Mouse (Mus musculus): ENCODE results near the gene Slc5a10. TPM values are rescaled to one million over a fixed set of nuclear protein-coding genes. Genes with fewer than 3 reads are reported as not detected.

Gene Slc5a10
- polyA plus RNA-seq, 1 experiment from 2014 or later = not detected

- Histone ChIP-seq H3K36me3 (peaks cover 9% of the 10 kb centered on the region; the same call in 1 of the 2 replicates), H3K9me3 (no peaks in the 10 kb centered on the region), H3K4me3 (no peak overlapping the region), H3K27ac (no peak overlapping the region), H3K27me3 (ENCODE audit: insufficient read depth, poor library complexity, severe bottlenecking) (no peaks in the 10 kb centered on the region), H3K4me1 (no peaks in the 10 kb centered on the region)
- 74% methylated on average over 5 of the region's 5 CpGs for WGBS
- DNase-seq (ENCODE audit: low spot score) = no peak
These were observed 1.5 kb upstream of the Slc5a10 start for GRCm38 (mm10) chr11:61722077-61722476.

DNA sequence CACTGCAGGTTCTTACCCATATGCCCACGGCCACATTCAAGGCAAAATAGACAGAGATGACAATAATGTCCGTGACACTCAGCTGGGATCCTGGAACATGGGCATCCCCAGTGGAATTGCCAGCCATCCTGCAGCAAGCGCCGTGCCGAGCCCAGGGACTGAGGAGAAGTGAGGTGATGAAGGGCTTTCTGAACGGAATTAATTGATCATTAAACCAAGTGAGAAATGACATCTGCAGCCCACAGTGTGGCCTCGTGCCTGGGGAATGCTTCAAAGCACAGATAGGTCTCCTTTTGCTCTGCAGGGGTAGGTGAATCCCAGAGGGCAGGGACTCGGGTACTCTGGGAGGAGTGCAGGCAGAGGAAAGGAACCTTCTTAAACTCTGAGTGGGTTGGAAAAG lies 800 bp downstream of the Slc5a10 start:
- Histone ChIP-seq H3K36me3 (no peaks in the 10 kb centered on the region), H3K4me1 (0 out of 2 replicates have a peak, but pooled peaks cover 2% of the 10 kb centered on the region), H3K27ac (no peak overlapping the region), H3K4me3 (no peak overlapping the region), H3K27me3 (ENCODE audit: insufficient read depth, poor library complexity, severe bottlenecking) (no peaks in the 10 kb centered on the region; the same call in 1 of the 2 replicates), H3K9me3 (no peaks in the 10 kb centered on the region)
- WGBS = 78% methylated on average over 8 of the region's 8 CpGs
- no peak for DNase-seq (ENCODE audit: low spot score)

DNA sequence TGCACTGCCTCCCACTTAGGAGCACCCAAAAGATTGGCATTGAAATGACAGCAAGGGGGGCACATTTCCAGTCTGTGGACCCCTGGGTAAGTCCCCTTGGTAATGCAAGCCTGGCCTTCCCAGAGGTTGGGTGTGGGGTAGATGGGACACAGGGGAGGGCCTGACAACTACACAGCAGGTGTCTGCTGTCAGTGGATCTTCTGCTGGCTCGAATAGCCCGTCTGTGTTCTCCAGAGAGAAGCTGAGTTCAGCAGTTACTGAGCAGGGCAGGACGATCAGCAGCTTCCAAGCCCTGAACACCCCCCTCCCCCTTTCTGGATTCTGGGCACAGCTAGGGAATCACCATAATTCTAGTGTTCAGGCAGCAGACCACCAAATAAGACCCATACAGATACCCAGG lies 1.2 kb downstream of the Slc5a10 start:
- WGBS = 53% methylated on average over 3 of the region's 3 CpGs
- Histone ChIP-seq H3K36me3 (no peaks in the 10 kb centered on the region), H3K27ac (no peak overlapping the region), H3K27me3 (ENCODE audit: insufficient read depth, poor library complexity, severe bottlenecking) (no peaks in the 10 kb centered on the region; the same call in 1 of the 2 replicates), H3K4me3 (no peak overlapping the region), H3K4me1 (peaks cover 5% of the 10 kb centered on the region; the same call in 1 of the 2 replicates), H3K9me3 (no peaks in the 10 kb centered on the region)
- no peak for DNase-seq (ENCODE audit: low spot score)

- WGBS = 64% methylated on average over 5 of the region's 5 CpGs
- Histone ChIP-seq H3K4me1 (peaks cover 17% of the 10 kb centered on the region), H3K36me3 (no peaks in the 10 kb centered on the region), H3K27me3 (ENCODE audit: insufficient read depth, poor library complexity, severe bottlenecking) (peaks cover 7% of the 10 kb centered on the region; the same call in 1 of the 2 replicates), H3K4me3 (no peak overlapping the region), H3K27ac (no peak overlapping the region), H3K9me3 (no peaks in the 10 kb centered on the region)
- no peak for DNase-seq (ENCODE audit: low spot score)
These were observed 2.6 kb downstream of the Slc5a10 start for GRCm38 (mm10) chr11:61717990-61718389.

- Histone ChIP-seq H3K27ac (no peak overlapping the region), H3K9me3 (no peaks in the 10 kb centered on the region), H3K4me3 (no peak overlapping the region), H3K27me3 (ENCODE audit: insufficient read depth, poor library complexity, severe bottlenecking) (peaks cover 25% of the 10 kb centered on the region; the same call in 1 of the 2 replicates), H3K36me3 (no peaks in the 10 kb centered on the region), H3K4me1 (peaks cover 17% of the 10 kb centered on the region)
- DNase-seq (ENCODE audit: low spot score) = no peak
- 69% methylated on average over 6 of the region's 6 CpGs for WGBS
These were observed 5.5 kb downstream of the Slc5a10 start for GRCm38 (mm10) chr11:61715130-61715529.

DNA sequence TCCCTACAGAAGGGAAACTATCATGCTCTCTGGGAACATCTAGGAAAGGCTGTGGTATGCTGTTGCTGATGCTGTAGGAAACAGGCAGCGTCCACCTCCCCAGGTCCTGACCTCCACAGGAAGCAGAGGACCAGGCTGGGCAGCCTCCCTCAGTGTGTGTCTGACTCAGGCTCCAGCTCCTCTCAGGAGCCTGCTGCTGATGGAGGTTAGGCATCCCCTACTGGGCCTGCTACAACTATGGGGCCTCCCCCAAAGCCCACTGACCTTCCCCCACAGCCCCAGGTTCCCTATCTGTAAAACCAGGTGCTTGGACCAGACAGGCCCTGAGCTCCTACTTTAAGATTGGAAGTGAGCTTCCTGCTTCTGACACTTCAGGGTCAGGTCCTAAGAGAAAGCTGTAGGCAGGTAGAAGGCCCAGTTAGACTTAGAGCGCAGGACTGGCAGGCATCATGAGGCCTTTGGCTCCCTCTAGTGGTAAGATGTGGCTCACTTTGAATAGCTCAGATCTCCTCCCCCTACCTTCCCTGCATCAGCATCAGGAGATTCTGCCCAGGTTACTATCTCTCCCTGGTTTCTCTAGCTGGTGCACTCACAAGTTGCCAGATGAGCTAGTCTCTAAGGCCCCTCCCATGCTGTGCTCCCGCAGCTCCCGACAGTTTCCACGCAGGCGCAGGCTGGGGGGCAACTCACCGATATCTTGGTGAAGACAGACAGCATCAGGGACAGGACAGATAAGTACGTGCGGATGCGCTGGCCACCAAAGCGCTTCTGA lies 6.1 kb downstream of the Slc5a10 start:
- no peak overlapping the region for H3K27ac ChIP-seq
- peaks cover 25% of the 10 kb centered on the region; the same call in 1 of the 2 replicates for H3K27me3 ChIP-seq (ENCODE audit: insufficient read depth, poor library complexity, severe bottlenecking)
- peak; percentile 85 for DNase-seq (ENCODE audit: low spot score)
- no peaks in the 10 kb centered on the region for H3K36me3 ChIP-seq
- H3K9me3 ChIP-seq = no peaks in the 10 kb centered on the region
- peaks cover 17% of the 10 kb centered on the region for H3K4me1 ChIP-seq
- no peak overlapping the region for H3K4me3 ChIP-seq
- 37% methylated on average over 11 of the region's 11 CpGs for WGBS

DNA sequence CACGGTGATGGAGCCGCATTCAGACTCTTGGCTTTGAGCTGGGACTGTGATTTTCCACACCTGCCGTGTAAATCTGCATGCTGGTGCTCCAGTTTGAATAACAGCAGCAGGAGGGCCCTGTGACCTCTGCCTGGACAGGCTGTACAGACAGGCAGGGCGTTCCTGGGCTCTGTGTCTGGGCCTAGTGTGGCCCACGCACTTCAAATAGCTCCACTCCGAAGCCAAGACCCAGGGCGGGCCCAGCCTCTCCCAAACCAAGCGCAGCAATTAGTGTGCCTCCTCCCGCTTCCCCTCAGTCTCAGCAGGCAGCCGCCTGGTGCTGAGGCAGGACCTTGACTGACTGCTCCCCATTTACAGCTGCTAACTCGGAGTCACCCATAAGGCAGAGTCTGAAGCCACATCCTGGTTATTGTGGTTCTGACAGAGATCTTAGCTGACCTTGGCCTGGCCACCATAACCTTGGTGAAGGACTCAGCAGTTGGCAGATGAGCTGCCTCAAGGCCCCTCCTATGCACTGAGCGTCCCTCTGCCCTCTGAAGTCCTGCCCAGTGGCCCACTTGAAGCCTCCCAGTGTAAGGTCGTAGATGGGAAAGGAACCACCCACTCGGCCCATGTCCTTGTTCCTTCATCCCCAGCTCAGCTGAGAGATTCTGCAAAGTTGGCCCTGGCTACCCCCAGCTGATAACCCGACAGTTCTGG lies 7.3 kb downstream of the Slc5a10 start:
- no peak for DNase-seq (ENCODE audit: low spot score)
- Histone ChIP-seq H3K4me1 (peaks cover 25% of the 10 kb centered on the region), H3K4me3 (no peak overlapping the region), H3K27ac (peak overlapping the region; percentile 57; the same call in 1 of the 2 replicates), H3K36me3 (no peaks in the 10 kb centered on the region), H3K9me3 (no peaks in the 10 kb centered on the region), H3K27me3 (ENCODE audit: insufficient read depth, poor library complexity, severe bottlenecking) (peaks cover 25% of the 10 kb centered on the region; the same call in 1 of the 2 replicates)
- WGBS = 62% methylated on average over 15 of the region's 15 CpGs

GRCm38 (mm10) chr11:61708928-61709327 lies 11.7 kb downstream of the Slc5a10 start:
- DNase-seq (ENCODE audit: low spot score) = no peak
- Histone ChIP-seq H3K4me3 (no peak overlapping the region), H3K36me3 (peaks cover 8% of the 10 kb centered on the region), H3K9me3 (no peaks in the 10 kb centered on the region), H3K4me1 (peaks cover 27% of the 10 kb centered on the region), H3K27ac (no peak overlapping the region; the same call in 1 of the 2 replicates), H3K27me3 (ENCODE audit: insufficient read depth, poor library complexity, severe bottlenecking) (peaks cover 23% of the 10 kb centered on the region; the same call in 1 of the 2 replicates)
- WGBS = 52% methylated on average over 3 of the region's 3 CpGs

GRCm38 (mm10) chr11:61706232-61706631 lies 14.4 kb downstream of the Slc5a10 start:
- 32% methylated on average over 4 of the region's 4 CpGs for WGBS
- H3K27me3 ChIP-seq (ENCODE audit: insufficient read depth, poor library complexity, severe bottlenecking) = peaks cover 3% of the 10 kb centered on the region; the same call in 1 of the 2 replicates
- DNase-seq (ENCODE audit: low spot score) = no peak

DNA sequence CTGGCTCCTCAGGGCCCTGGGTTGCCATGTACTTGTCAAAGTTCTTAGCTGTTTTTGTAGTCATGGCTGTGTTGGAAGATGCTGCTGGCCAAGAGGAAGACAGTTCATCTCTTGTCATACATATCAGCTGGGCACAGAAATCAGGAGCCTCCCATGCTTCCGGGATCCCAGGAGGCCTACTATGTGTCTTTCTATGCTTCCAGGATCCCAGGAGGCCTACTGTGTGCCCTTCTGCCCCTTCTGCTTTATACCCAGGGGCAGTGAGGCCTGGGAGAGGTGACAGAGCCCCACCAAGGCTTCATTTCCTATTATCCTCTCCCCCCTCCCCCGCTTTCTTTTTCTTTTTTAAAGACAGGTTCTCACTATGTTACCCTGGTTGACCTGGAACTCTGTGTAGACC lies 15.0 kb downstream of the Slc5a10 start:
- peaks cover 30% of the 10 kb centered on the region for H3K36me3 ChIP-seq
- peaks cover 19% of the 10 kb centered on the region for H3K4me1 ChIP-seq
- no peak overlapping the region for H3K27ac ChIP-seq
- no peak overlapping the region for H3K4me3 ChIP-seq
- 71% methylated on average over 2 of the region's 2 CpGs for WGBS
- H3K27me3 ChIP-seq (ENCODE audit: insufficient read depth, poor library complexity, severe bottlenecking) = no peaks in the 10 kb centered on the region
- H3K9me3 ChIP-seq = no peaks in the 10 kb centered on the region
- DNase-seq (ENCODE audit: low spot score) = no peak

More at GRCm38 (mm10) chr11:61706232-61706631, 14.4 kb downstream of the Slc5a10 start:
- no peak overlapping the region for H3K4me3 ChIP-seq
- peaks cover 19% of the 10 kb centered on the region for H3K4me1 ChIP-seq
- H3K9me3 ChIP-seq = no peaks in the 10 kb centered on the region
- no peak overlapping the region; the same call in 1 of the 2 replicates for H3K27ac ChIP-seq
- peaks cover 27% of the 10 kb centered on the region for H3K36me3 ChIP-seq

DNA sequence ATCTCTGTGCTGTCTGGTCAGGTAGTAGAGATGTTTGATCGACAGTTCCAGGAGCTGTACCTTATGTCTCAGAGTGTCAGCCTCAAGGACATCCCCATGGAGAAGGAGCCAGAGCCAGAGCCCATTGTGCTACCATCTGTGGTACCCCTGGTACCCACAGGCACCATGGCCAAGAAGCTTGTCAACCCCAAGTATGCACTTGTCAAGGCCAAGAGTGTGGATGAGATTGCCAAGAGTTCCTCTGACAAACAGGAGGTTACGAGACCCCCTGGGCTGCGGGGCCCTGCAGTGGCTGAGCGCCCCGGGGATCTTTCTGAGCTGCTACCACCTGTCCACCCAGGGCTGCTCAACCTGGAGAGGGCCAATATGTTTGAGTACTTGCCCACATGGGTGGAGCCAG lies 18.1 kb downstream of the Slc5a10 start:
- H3K4me3 ChIP-seq = no peak overlapping the region
- no peaks in the 10 kb centered on the region for H3K27me3 ChIP-seq (ENCODE audit: insufficient read depth, poor library complexity, severe bottlenecking)
- WGBS = 84% methylated on average over 5 of the region's 5 CpGs
- H3K9me3 ChIP-seq = no peaks in the 10 kb centered on the region
- no peak overlapping the region for H3K27ac ChIP-seq
- H3K36me3 ChIP-seq = peaks cover 34% of the 10 kb centered on the region
- peaks cover 20% of the 10 kb centered on the region for H3K4me1 ChIP-seq
- DNase-seq (ENCODE audit: low spot score) = no peak

DNA sequence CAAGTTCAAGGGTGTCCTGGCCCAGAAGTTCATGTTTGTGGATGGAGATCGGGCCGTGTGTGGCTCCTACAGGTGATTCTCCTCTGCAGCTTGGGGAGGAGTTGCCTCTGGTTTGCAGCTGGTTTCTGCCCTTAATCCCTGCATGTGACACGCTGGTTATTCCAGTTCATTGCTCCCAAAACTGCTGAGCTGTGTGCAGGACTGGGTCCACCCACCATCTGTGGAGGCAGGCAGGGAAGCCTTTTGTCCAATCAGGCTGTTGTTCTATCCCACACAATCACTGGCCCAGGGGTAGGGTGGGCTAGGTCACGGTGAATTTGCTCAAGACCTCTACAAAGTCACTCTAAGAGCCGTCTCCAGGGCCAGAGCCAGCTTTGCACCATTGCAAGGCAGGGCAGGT lies 18.9 kb downstream of the Slc5a10 start:
- Histone ChIP-seq H3K4me1 (peaks cover 21% of the 10 kb centered on the region), H3K9me3 (no peaks in the 10 kb centered on the region), H3K27me3 (ENCODE audit: insufficient read depth, poor library complexity, severe bottlenecking) (no peaks in the 10 kb centered on the region), H3K36me3 (peaks cover 31% of the 10 kb centered on the region), H3K4me3 (no peak overlapping the region), H3K27ac (no peak overlapping the region)
- WGBS = 83% methylated on average over 5 of the region's 5 CpGs
- no peak for DNase-seq (ENCODE audit: low spot score)

DNA sequence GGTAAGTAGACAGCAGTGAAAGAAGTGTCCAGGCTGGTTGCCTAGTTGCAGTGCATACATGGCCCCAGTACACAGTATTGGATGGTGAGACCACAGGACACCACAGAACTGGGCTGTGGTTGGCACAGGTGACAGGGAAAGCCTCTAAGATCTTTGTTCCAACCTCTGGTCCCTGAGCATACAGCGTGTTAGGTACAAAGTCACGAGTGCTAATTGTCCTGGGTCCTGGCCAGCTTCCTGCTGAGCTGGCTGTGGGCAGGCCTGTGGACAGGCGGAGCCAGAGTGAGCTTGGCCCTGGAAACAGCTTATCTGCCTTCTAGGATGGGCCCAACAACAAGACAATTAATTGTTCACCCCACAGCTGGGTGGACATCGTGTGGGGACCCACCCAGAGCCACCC lies 20.7 kb downstream of the Slc5a10 start:
- DNase-seq (ENCODE audit: low spot score) = no peak
- no peaks in the 10 kb centered on the region for H3K9me3 ChIP-seq
- H3K36me3 ChIP-seq = peaks cover 36% of the 10 kb centered on the region
- WGBS = 62% methylated on average over 4 of the region's 4 CpGs
- peaks cover 16% of the 10 kb centered on the region; the same call in 1 of the 2 replicates for H3K4me1 ChIP-seq
- no peak overlapping the region for H3K4me3 ChIP-seq
- H3K27me3 ChIP-seq (ENCODE audit: insufficient read depth, poor library complexity, severe bottlenecking) = no peaks in the 10 kb centered on the region
- 0 out of 2 replicates have a peak overlapping the region, but pooled peaks have one; percentile 18 for H3K27ac ChIP-seq
